Mouse (Mus musculus) gastrocnemius, postnatal 10 days (tissue): ENCODE measurements around the gene Sirt3. TPM values are rescaled to one million over a fixed set of nuclear protein-coding genes. Genes with fewer than 3 reads are reported as not detected.

Source experiments
- total RNA-seq, 2 experiments: library from RNA; stranded (reverse); gene quantifications; 2 replicates each; pipeline ENCODE4 v1.2.3; 2021

The Sirt3 gene
- total RNA-seq, 2 experiments from 2014 or later, result 16.3 to 19.1 TPM

Other genes starting within 250 kb of the Sirt3 start
- not detected for gene Olfr53, start 235.9 kb downstream of the Sirt3 start, total RNA-seq
- gene Olfr539, start 222.4 kb downstream of the Sirt3 start, total RNA-seq, result not detected
- not detected for gene Olfr45, start 200.4 kb downstream of the Sirt3 start, total RNA-seq
- not detected for gene Olfr541, start 185.0 kb downstream of the Sirt3 start, total RNA-seq
- 1 to 10 TPM in 1 of 2 experiments, under 1 TPM in 1; 0.19 to 1.3 TPM for gene Cyp2e1, start 118.6 kb downstream of the Sirt3 start, total RNA-seq
- gene Syce1, start 94.5 kb downstream of the Sirt3 start, total RNA-seq, result not detected
- under 1 TPM; 0.12 to 0.16 TPM for gene Zfp941, start 60.1 kb downstream of the Sirt3 start, total RNA-seq
- not detected for gene Urah, start 47.3 kb downstream of the Sirt3 start, total RNA-seq
- gene Scgb1c1, start 36.8 kb downstream of the Sirt3 start, total RNA-seq, result not detected
- not detected for gene Odf3, start 34.5 kb downstream of the Sirt3 start, total RNA-seq
- not detected for gene Gm45785, start 26.0 kb downstream of the Sirt3 start, total RNA-seq
- 10 to 100 TPM; 19.4 to 27.7 TPM for gene Ric8a, start 25.4 kb downstream of the Sirt3 start, total RNA-seq
- gene Bet1l, start 24.7 kb downstream of the Sirt3 start, total RNA-seq, result 10 to 100 TPM; 12.3 to 13.6 TPM
- gene Psmd13, start 341 bp downstream of the Sirt3 start, total RNA-seq, result 100 to 1,000 TPM; 104 to 105 TPM
- gene Cox8b, start 18.1 kb upstream of the Sirt3 start, total RNA-seq, result 1,000 to 10,000 TPM in 1 of 2 experiments, 100 to 1,000 TPM in 1; 998 to 1,003 TPM
- gene Nlrp6, start 38.6 kb upstream of the Sirt3 start, total RNA-seq, result not detected
- 10 to 100 TPM in 1 of 2 experiments, 1 to 10 TPM in 1; 7.6 to 13.1 TPM for gene Pgghg, start 59.1 kb upstream of the Sirt3 start, total RNA-seq
- 1 to 10 TPM in 1 of 2 experiments, under 1 TPM in 1; 0.54 to 6.9 TPM for gene Ifitm5, start 68.0 kb upstream of the Sirt3 start, total RNA-seq
- not detected for gene Gm45717, start 73.6 kb upstream of the Sirt3 start, total RNA-seq
- 100 to 1,000 TPM; 142 to 180 TPM for gene Ifitm2, start 73.7 kb upstream of the Sirt3 start, total RNA-seq
- 1 to 10 TPM; 2.1 to 3.7 TPM for gene Ifitm1, start 84.9 kb upstream of the Sirt3 start, total RNA-seq
- 10 to 100 TPM; 54.7 to 70.0 TPM for gene Ifitm3, start 128.5 kb upstream of the Sirt3 start, total RNA-seq
- gene Ifitm6, start 135.6 kb upstream of the Sirt3 start, total RNA-seq, result under 1 TPM; 0.49 to 0.84 TPM
- not detected for gene Gm17387, start 146.8 kb upstream of the Sirt3 start, total RNA-seq
- gene B4galnt4, start 178.8 kb upstream of the Sirt3 start, total RNA-seq, result under 1 TPM; 0.11 to 0.38 TPM
- gene Pkp3, start 195.9 kb upstream of the Sirt3 start, total RNA-seq, result not detected
- gene Sigirr, start 218.3 kb upstream of the Sirt3 start, total RNA-seq, result 1 to 10 TPM; 2.4 to 2.6 TPM
- gene Ano9, start 235.5 kb upstream of the Sirt3 start, total RNA-seq, result not detected
- 10 to 100 TPM; 16.8 to 18.0 TPM for gene Ptdss2, start 240.1 kb upstream of the Sirt3 start, total RNA-seq